Mouse (Mus musculus) olfactory bulb, adult 2 months (tissue): ENCODE results near the gene Tnpo3.

Experiments
- CTCF ChIP-seq: fragments of 200-500 bp; IDR thresholded peaks from 2 replicates; pipeline ENCODE4 v1.5.1; 2012; ENCODE audit warnings: low read depth, mild to moderate bottlenecking, low read length, moderate library complexity; ENCODE audit not compliant: insufficient read depth
- POLR2A ChIP-seq: fragments of 200-500 bp; IDR thresholded peaks from 2 replicates; pipeline ENCODE4 v1.6.1; 2012; ENCODE audit warnings: mild to moderate bottlenecking, low read depth, low read length, moderate library complexity; ENCODE audit not compliant: insufficient read depth

DNA sequence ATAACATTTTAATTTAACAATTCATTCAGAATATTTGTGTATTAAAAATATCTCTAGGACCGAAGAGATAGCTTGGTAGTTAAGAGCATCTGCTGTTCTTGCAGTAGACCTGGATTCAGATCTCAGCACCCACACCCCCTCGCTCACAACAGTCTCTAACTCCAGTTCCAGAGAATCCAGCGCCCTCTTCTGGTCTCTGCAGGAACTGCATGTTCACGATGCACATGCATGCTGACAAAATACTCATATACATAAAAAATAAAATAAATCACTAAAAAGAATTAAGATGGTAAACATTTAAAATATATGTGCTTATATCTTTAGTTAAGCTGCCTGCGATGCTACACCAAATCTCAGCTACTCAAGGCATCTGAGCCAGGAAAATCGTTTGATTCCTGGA is 84.4 kb downstream of the Tnpo3 start:
- TF ChIP-seq CTCF (peak; percentile 26; the same call in 1 of the 2 replicates), POLR2A (no peak)
